ENCODE assay signal across 11 mouse cellular contexts in genomic region chr3:107374948-107375664, GRCm38 (mm10). TPM values are rescaled to one million over a fixed set of nuclear protein-coding genes. Genes with fewer than 3 reads are reported as not detected.
A peak's percentile ranks its signal among the peaks of the same experiment; 100 is the strongest.
DNase-seq lines count a peak whose midpoint lies in the region; ATAC-seq and TF ChIP-seq lines count a peak whose summit lies in the region.
"Had no signal": no experiment of that assay in that cellular context is flagged by ENCODE, and none has a peak within 500 bp of the region (broad histone marks: within the 10 kb centered on the region; RNA-seq: fewer than 3 reads in every experiment).

No protein-coding gene starts in this region.

- 20% methylated on average over 6 of the region's 6 CpGs for WGBS in heart, adult 2 months
- 16% methylated on average over 6 of the region's 6 CpGs for WGBS in heart, embryonic 12.5 days

- ATAC-seq in heart, embryonic 12.5 days (ENCODE audit: insufficient number of reproducible peaks, low FRiP score), result no peak
- peak; percentile 37; the same call in 1 of the 2 replicates for ATAC-seq in megakaryocyte progenitor cell, adult 5-6 weeks (replicated peaks; ENCODE audit: poor library complexity)
- ATAC-seq: activated CD4-positive, CD25-positive, alpha-beta regulatory T cell, adult 4 months; forebrain, embryonic 13.5 days had no signal

- H3K4me1 ChIP-seq in heart, adult 2 months (ENCODE audit: control insufficient read depth, insufficient read depth, low read length), result no peaks in the 10 kb centered on the region; the same call in none of the 2 replicates
- peaks cover 6% of the 10 kb centered on the region; the same call in 1 of the 2 replicates for H3K4me1 ChIP-seq in heart, embryonic 12.5 days (replicated peaks)
- no peaks in the 10 kb centered on the region for H3K4me1 ChIP-seq in ES-Bruce4 (ENCODE audit: control insufficient read depth, insufficient read depth, low read length)

- no peak overlapping the region for H3K4me3 ChIP-seq in heart, adult 2 months
- no peak overlapping the region for H3K4me3 ChIP-seq in heart, embryonic 12.5 days
- no peak overlapping the region for H3K4me3 ChIP-seq in ES-Bruce4 (ENCODE audit: low read depth, low read length)
- H3K4me3 ChIP-seq: forebrain, embryonic 13.5 days; limb, embryonic 15.5 days had no signal

- no peaks in the 10 kb centered on the region for H3K9me3 ChIP-seq in heart, embryonic 12.5 days (replicated peaks)
- H3K9me3 ChIP-seq in ES-Bruce4 (replicated peaks; ENCODE audit: control insufficient read depth, insufficient read depth, low read length, poor library complexity, severe bottlenecking), result no peaks in the 10 kb centered on the region
- H3K9me3 ChIP-seq: forebrain, embryonic 13.5 days; limb, embryonic 15.5 days had no signal

- TF ChIP-seq EP300 in heart, adult 2 months (IDR thresholded peaks at IDR 0.05; ENCODE audit: insufficient read depth, low read depth, low read length), result no peak
- TF ChIP-seq EP300 in ES-Bruce4 (IDR thresholded peaks at IDR 0.05; ENCODE audit: insufficient read depth, low read depth, low read length), result no peak

- no peak overlapping the region for H3K4me2 ChIP-seq in heart, embryonic 12.5 days
- H3K4me2 ChIP-seq: forebrain, embryonic 13.5 days; limb, embryonic 15.5 days had no signal

- H3K27ac ChIP-seq in heart, adult 2 months, result no peak overlapping the region
- H3K27ac ChIP-seq in heart, embryonic 12.5 days (ENCODE audit: poor library complexity, severe bottlenecking), result no peak overlapping the region
- no peak overlapping the region for H3K27ac ChIP-seq in ES-Bruce4 (ENCODE audit: insufficient read depth, low read length)
- H3K27ac ChIP-seq: forebrain, embryonic 13.5 days; limb, embryonic 15.5 days had no signal

- intact Hi-C loops in heart, adult 2 months (cut with DNase I), result no loop called here

- no peaks in the 10 kb centered on the region for H3K27me3 ChIP-seq in heart, adult 2 months (ENCODE audit: control insufficient read depth, insufficient read depth, low read length)
- no peaks in the 10 kb centered on the region; the same call in 1 of the 2 replicates for H3K27me3 ChIP-seq in heart, embryonic 12.5 days (replicated peaks)
- H3K27me3 ChIP-seq in ES-Bruce4 (ENCODE audit: control insufficient read depth, insufficient read depth, low read length, poor library complexity, severe bottlenecking), result no peaks in the 10 kb centered on the region
- H3K27me3 ChIP-seq: forebrain, embryonic 13.5 days; limb, embryonic 15.5 days had no signal

- peak in 1 of 2 experiments; percentile 20 for DNase-seq in heart, adult 2 months
- DNase-seq in Muller cell, postnatal 12 days (ENCODE audit: inconsistent ontology term), result peak; percentile 31
- no peak for DNase-seq in adipocyte (ENCODE audit: low spot score)
- DNase-seq in frontal cortex, postnatal 10 days (ENCODE audit: low spot score in 2 of 2), result no peak
- DNase-seq: thymus, postnatal 25 days had no signal

- no peak for TF ChIP-seq POLR2A in heart, adult 2 months (IDR thresholded peaks at IDR 0.05; ENCODE audit: insufficient read depth, low read depth, low read length)
- TF ChIP-seq POLR2A in ES-Bruce4 (IDR thresholded peaks at IDR 0.05; ENCODE audit: insufficient read depth, low read length), result no peak

- TF ChIP-seq CTCF in heart, adult 2 months (IDR thresholded peaks at IDR 0.05), result peak; percentile 38
- peak; percentile 10 for TF ChIP-seq CTCF in ES-Bruce4 (IDR thresholded peaks at IDR 0.05; ENCODE audit: low read depth, low read length)

- H3K79me2 ChIP-seq in heart, adult 2 months (replicated peaks; ENCODE audit: control insufficient read depth, insufficient read depth, low read length), result no peaks in the 10 kb centered on the region

- H3K9ac ChIP-seq in heart, adult 2 months (ENCODE audit: low read depth, low read length), result no peak overlapping the region
- no peak overlapping the region for H3K9ac ChIP-seq in heart, embryonic 12.5 days
- H3K9ac ChIP-seq in ES-Bruce4 (ENCODE audit: low read depth, poor library complexity, severe bottlenecking), result no peak overlapping the region
- H3K9ac ChIP-seq: forebrain, embryonic 13.5 days; limb, embryonic 15.5 days had no signal

- no peaks in the 10 kb centered on the region for H3K36me3 ChIP-seq in heart, adult 2 months (ENCODE audit: control insufficient read depth, insufficient read depth, low read length)
- no peaks in the 10 kb centered on the region for H3K36me3 ChIP-seq in heart, embryonic 12.5 days
- no peaks in the 10 kb centered on the region for H3K36me3 ChIP-seq in ES-Bruce4 (ENCODE audit: control insufficient read depth, insufficient read depth, low read length, poor library complexity, severe bottlenecking)
- H3K36me3 ChIP-seq: limb, embryonic 15.5 days had no signal

RNA-seq across cellular contexts. Expression of gene Rbm15, which starts 41.6 kb away (rescaled TPM):
- 10 to 100 TPM; 22.7 to 24.5 TPM for total RNA-seq in heart, adult 2 months (2021)
- polyA plus RNA-seq in heart, adult 2 months (2012; rRNA removed), result 3.6 and 7.0 TPM in 2 replicates
- polyA plus RNA-seq in heart, embryonic 12.5 days (2016; fragmentation: Nextera tagmentation; extraction: Ambion mirVana), result 12.8 TPM in 2 replicates
- 51.7 and 53.0 TPM in 2 replicates for polyA plus RNA-seq in ES-Bruce4 (2011; ENCODE audit: insufficient read depth, insufficient read length, low read depth, missing spikeins)
- 49.5 and 50.0 TPM in 2 replicates for total RNA-seq in megakaryocyte progenitor cell, adult 5-6 weeks (2015)
- 31.2 and 33.9 TPM in 2 replicates for total RNA-seq in megakaryocyte progenitor cell, adult 5-6 weeks (2017)
